Mouse (Mus musculus) kidney, adult 8-10 months (tissue): ENCODE measurements around the gene Slc9a5.

Source experiments
- DNase-seq, 2 experiments: peaks; one replicate each; pipeline ENCODE4 v3.0.0; 2022

Gene Slc9a5

DNA sequence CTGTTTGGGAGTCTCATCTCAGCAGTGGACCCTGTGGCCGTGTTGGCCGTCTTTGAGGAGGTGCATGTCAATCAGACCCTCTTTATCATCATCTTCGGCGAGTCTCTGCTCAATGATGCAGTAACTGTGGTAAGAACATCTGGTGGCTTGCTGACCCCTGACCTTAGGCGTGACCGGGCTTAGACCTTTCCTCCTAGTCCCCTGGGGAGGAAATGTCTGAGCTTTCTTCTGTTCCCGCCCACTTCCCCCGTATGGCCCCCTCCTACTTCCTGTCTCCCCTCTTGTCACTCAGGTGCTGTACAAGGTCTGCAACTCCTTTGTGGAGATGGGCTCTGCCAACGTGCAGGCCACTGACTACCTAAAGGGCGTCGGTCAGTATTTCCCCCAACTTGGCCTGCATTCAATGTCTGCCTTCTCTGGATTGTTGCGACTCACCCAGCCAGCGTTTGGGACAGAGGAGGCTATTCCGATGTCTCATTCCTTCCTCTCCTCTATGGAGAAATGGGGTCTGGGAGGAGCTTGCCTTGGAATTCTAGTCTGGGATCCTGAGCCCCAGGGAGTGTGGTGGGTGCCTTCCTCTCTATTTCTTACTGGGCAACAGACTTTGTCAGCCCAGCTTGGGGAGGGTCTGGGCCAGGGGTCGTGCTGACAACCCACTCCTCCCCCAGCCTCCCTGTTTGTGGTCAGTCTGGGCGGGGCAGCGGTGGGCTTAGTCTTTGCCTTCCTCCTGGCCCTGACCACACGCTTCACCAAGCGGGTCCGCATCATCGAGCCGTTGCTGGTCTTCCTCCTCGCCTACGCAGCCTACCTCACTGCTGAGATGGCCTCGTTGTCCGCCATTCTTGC is 6.8 kb downstream of the Slc9a5 start:
- peak; percentile 55 to 57 for DNase-seq

- DNase-seq: no peak
These were observed 8.0 kb downstream of the Slc9a5 start for GRCm38 (mm10) chr8:105356681-105357080.

GRCm38 (mm10) chr8:105359208-105359607 is 10.6 kb downstream of the Slc9a5 start:
- DNase-seq: no peak

DNA sequence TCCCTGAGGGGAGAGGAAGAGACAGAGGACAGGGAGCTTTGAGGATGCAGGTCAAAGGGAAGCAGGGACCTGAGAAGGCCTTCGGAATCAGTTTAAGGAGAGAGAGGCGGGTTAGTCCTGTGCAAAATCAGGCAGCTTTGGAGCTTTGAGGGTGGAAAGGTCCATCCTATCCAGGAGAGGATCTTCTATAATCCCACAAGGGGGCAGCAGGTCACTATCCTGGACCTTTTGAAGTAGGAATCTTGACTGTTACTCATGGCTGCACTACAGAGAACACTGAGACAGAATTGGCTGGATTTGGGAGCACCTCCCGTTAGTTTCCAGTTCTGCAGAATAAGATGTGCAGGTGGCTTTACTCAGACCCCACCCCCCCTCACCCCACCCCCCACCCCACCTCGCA is 11.0 kb downstream of the Slc9a5 start:
- no peak for DNase-seq

DNA sequence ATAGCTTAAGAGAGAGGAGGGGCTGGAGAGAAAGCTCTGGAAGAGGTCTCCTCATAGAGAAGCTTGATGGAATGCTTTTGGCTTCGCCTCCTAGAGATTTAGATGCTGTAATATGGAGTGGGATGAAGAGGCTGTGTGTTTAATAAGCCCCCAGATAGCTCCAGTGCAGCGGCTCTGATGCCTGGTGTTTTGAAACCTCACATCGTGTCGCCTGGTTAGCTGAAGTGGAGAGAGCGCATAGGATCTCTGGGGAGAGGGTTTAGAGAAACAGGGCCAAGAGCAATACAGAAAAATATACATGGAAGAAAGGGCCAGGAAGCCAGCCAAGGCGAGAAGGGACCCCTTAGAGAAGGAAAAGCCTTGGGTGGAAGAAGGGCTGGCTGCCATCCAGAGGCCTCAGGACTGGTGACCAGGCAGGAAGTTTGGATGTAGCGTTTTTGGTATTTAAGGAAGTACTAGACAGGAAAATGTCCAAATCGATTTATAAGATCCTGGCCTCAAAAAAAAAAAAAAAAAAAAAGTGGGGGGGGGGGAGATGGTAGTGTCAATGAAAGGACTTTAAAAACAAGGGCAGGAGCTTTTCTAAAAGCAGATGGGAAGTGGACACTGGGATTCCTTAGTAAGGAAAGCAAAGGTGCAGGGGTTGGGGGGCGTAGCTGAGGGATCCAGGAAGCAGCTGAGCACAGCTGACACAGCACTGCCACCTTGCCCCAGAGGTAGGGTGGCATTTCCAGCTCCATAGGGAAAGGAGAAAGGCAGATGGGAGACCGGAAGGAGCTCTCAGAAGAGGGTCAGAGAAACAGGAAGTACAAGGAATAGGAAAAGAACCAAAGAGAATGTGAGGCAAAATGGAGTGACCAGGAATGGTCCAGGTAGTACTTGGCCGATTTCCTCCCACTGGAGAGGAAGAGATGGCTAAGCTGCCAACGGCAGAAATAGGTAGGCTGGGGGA is 13.4 kb downstream of the Slc9a5 start:
- DNase-seq: peak in 1 of 2 experiments; percentile 45

- DNase-seq: no peak
These were observed 18.5 kb downstream of the Slc9a5 start for GRCm38 (mm10) chr8:105367107-105367506.

- DNase-seq: no peak
These were observed 23.8 kb downstream of the Slc9a5 start for GRCm38 (mm10) chr8:105372473-105372872.

GRCm38 (mm10) chr8:105373032-105373431 is 24.4 kb downstream of the Slc9a5 start, which contains the start of gene Plekhg4:
Gene Plekhg4 (plus strand): TSS chr8:105373274.
- DNase-seq: no peak

DNA sequence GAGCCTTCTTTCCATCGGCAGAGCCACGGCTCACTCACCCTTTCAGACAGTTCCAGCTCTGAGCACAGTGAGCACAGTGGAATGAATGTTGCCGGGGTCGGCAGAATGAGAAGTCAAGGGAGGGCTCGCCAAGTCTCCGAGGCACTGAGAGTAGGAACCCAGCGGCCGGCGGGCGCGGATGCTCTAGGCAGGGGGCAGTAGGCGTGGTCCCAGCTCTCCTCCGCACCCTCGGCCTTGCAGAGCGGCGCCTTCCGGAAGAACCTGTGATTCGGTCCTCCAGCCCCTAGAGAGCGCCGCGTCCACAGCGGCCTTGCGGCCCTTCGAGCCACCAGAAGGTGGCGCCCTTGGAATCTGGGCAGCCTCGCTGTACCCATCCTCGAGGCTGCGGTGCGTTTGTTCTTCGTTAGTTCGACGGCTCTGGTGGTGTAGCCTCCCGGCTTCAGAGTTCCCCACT is 25.9 kb downstream of the Slc9a5 start:
- DNase-seq: no peak

DNA sequence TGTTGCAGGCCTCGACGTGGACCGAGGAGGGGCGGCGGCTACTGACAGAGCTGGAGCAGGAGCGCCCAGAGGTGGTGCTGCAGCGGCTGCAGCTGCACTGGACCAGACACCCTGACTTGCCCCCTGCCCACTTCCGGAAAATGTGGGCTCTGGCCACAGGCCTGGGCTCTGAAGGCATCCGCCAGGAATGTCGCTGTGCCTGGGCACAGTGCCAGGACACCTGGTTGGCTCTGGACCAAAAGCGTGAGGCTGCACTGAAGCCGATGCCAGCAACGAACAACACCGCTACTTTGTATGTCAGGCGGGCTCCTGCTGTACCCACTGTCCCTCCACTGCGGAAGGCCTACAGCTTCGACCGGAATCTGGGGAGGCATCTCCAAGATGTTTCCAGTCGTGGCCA is 30.0 kb downstream of the Slc9a5 start:
- DNase-seq: peak; percentile 66 to 78

GRCm38 (mm10) chr8:105380308-105380707 is 31.7 kb downstream of the Slc9a5 start:
- no peak for DNase-seq

- no peak for DNase-seq
These were observed 35.4 kb downstream of the Slc9a5 start for GRCm38 (mm10) chr8:105384070-105384469.

GRCm38 (mm10) chr8:105387151-105387550 is 38.5 kb downstream of the Slc9a5 start:
- DNase-seq: peak; percentile 49 to 68

GRCm38 (mm10) chr8:105389096-105389495 is 40.5 kb downstream of the Slc9a5 start:
- DNase-seq: no peak

GRCm38 (mm10) chr8:105393089-105393787 is 44.6 kb downstream of the Slc9a5 start:
- DNase-seq: no peak

DNA sequence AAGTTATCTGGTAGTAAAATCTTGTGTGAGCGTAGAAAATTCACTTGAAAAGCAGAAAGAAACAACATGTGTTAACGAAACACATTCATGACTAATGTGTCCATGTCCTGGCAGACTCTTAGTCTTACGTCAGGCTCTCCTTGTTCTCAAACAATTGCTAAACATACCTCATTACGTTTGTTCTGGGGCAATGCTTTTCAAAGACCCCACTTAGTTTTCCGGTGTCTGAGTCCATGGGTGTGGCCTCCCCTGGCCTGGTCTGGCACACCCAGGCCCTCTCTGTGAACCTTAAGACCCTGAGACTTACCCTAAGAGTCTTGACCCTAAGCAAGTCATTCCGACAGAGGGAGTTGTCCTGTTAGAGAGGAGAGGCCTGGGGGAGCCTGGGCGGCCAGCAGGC is 45.3 kb downstream of the Slc9a5 start:
- no peak for DNase-seq

DNA sequence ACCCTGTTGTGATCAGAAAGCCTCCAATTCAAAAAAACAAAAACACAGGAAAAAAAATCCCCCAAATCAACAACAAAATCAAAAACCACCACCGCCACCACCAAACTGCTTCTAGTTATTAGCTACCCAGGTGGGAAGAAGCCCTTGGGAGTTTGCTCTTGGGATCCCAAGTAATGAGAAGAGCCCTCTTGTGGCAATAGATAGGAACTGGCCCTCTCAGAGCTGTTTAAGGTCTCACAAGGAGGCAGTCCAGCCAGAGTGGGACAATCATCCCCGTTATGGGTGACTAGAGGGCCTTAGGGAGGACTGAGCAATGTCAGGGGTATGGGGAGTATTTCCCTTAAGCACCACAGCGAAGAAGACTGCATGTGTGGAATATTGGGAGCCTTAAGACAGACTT is 49.1 kb downstream of the Slc9a5 start:
- peak; percentile 59 to 67 for DNase-seq

DNA sequence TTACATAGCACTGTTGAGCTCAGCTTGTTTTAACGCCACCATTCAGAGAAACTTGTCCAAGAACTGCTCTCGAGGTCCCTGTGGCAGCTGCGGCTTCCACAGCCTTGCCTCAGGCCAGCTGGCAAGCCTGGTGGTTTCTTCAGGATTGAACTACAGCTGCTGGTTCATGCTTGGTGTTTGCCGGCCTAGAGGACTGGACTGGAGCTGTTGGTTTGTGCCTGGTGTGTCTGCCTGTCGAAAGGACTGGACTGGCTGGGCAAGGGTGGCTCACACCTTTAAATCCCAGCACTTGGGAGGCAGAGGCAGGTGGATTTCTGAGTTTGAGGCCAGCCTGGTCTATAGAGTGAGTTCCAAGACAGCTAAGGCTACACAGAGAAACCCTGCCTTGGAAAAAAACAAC is 51.4 kb downstream of the Slc9a5 start:
- DNase-seq: no peak

DNA sequence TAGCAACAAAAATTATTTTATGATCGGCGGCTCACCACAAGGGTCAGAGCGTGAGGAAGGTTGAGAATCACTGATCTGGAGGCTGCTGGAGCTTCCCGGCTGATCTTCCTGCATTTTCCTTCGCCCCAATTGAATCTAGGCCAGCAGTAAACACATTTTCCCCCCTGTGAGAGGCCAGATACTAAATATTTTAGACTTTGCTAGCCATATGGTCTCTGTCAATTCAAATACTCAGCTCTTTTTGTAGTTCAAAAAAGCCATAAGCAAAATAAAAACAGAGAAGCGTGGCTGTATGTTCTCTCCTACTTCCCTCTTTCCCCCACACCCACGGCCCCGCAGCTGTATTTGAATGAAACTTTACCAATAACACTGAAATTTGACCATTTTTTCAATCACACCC is 54.8 kb downstream of the Slc9a5 start:
- no peak for DNase-seq

DNA sequence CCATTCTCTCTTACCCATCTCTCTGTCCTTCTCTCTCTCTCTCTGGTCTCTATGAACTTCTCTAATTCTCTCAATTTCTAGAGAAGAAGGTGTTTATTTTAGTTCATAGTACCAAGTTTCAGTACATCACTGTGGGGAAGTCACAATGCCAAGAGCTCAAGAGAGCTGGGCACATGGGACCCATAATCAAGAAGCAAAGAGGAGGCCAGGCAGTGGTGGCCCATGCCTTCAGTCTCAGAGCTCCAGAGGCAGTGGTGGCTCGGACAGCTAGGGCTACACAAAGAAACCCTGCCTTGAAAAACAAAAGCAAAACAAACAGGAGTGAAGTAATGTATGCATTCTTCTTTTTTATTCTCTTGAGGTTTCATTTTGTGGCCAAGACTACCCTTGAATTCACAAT is 55.9 kb downstream of the Slc9a5 start:
- DNase-seq: no peak

- DNase-seq: no peak
These were observed 57.8 kb downstream of the Slc9a5 start for GRCm38 (mm10) chr8:105406416-105406815.

DNA sequence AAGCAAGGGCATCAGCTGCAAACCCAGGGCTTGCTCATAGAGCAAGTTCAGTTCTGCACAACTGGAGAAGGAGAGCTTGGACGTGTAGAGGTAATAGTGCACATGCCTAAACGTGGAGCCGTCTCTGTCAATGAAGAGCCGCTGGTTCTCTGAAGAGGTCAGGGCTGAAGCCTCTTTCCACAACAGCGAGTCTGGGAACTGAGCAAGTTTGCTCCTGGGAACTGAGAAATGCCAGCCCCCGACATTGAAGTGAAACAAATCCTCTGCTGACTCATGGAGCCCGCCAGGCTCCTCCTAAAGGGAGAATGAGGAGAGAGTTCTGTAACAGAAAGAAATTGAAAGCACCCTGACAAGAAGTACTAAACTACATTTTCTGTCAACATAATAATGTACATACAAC is 59.7 kb downstream of the Slc9a5 start:
- DNase-seq: no peak

DNA sequence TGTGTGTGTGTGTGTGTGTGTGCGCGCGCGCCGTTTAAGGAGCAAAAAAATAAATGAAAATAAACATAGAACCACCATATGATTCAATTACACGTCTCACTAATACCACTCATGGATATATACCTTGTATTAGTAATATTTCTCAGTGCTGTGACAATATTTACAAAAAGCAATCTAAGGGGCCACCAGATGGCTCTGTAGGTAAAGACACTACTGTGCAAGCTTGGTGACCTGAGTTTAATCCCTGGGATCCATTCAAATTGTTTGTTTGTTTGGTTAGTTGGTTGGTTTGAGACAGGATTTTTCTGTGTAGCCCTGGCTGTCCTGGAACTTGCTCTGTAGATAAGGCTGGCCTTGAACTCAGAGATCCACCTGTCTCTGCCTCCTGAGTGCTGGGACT is 61.3 kb downstream of the Slc9a5 start:
- no peak for DNase-seq
